Mouse (Mus musculus) ovary, adult 18-20 months (tissue): Measurements from ENCODE around the gene Ccdc169.

Source experiments
- DNase-seq: peaks from one replicate; pipeline ENCODE4 v3.0.0; 2022; ENCODE audit warnings: low spot score, mixed read lengths

Gene Ccdc169

GRCm38 (mm10) chr3:55137039-55137438, at the start of gene Ccdc169:
Gene Ccdc169 (plus strand): TSS chr3:55137339.
- DNase-seq, result no peak

- no peak for DNase-seq
Observed at GRCm38 (mm10) chr3:55087360-55087759, 49.8 kb upstream of the Ccdc169 start.

GRCm38 (mm10) chr3:55088359-55088758, 48.8 kb upstream of the Ccdc169 start:
- no peak for DNase-seq

- no peak for DNase-seq
Observed at GRCm38 (mm10) chr3:55088843-55089242, 48.3 kb upstream of the Ccdc169 start.

GRCm38 (mm10) chr3:55089291-55089690, 47.8 kb upstream of the Ccdc169 start:
- no peak for DNase-seq

GRCm38 (mm10) chr3:55093161-55093560, 44.0 kb upstream of the Ccdc169 start:
- DNase-seq, result no peak

GRCm38 (mm10) chr3:55095968-55096654, 41.0 kb upstream of the Ccdc169 start:
- peak; percentile 13 for DNase-seq

GRCm38 (mm10) chr3:55096655-55097005, 40.5 kb upstream of the Ccdc169 start:
- DNase-seq, result no peak

GRCm38 (mm10) chr3:55097186-55097585, 40.0 kb upstream of the Ccdc169 start:
- no peak for DNase-seq

- no peak for DNase-seq
Observed at GRCm38 (mm10) chr3:55098014-55098413, 39.1 kb upstream of the Ccdc169 start.

- DNase-seq, result no peak
Observed at GRCm38 (mm10) chr3:55098990-55099389, 38.1 kb upstream of the Ccdc169 start.

GRCm38 (mm10) chr3:55101092-55101491, 36.0 kb upstream of the Ccdc169 start:
- DNase-seq, result no peak

GRCm38 (mm10) chr3:55105372-55106023, 31.6 kb upstream of the Ccdc169 start:
- peak; percentile 28 for DNase-seq

GRCm38 (mm10) chr3:55106051-55106450, 31.1 kb upstream of the Ccdc169 start:
- DNase-seq, result no peak

GRCm38 (mm10) chr3:55109097-55109496, 28.0 kb upstream of the Ccdc169 start:
- no peak for DNase-seq

- peak; percentile 86 for DNase-seq
Observed at GRCm38 (mm10) chr3:55111935-55112709, 25.0 kb upstream of the Ccdc169 start, which contains the start of gene Spg20. Gene Spg20 (plus strand): TSS chr3:55112108.

- DNase-seq, result no peak
Observed at GRCm38 (mm10) chr3:55112710-55113415, 24.3 kb upstream of the Ccdc169 start.

GRCm38 (mm10) chr3:55114313-55115065, 22.6 kb upstream of the Ccdc169 start:
- DNase-seq, result no peak

- no peak for DNase-seq
Observed at GRCm38 (mm10) chr3:55115071-55115470, 22.1 kb upstream of the Ccdc169 start.

GRCm38 (mm10) chr3:55115989-55116388, 21.1 kb upstream of the Ccdc169 start:
- no peak for DNase-seq

- DNase-seq, result no peak
Observed at GRCm38 (mm10) chr3:55119275-55119898, 17.8 kb upstream of the Ccdc169 start.
